Mouse (Mus musculus) liver, embryonic 13.5 days (tissue): ENCODE measurements at regions not wholly inside any gene's neighbourhood (a gene's known extent, or its start where the extent isn't known, plus 50 kb on each side); places are given as distances from the start of the nearest gene placed in this dataset.
"Not testable (repeated sequence)": the region's sequence is repeated elsewhere in the genome, so short reads cannot be mapped to it uniquely, and the experiment has no call there.

ENCODE experiments used
- ATAC-seq: fragments of 200-750 bp; cut with Nextera tagmentation; 2 replicates; pipeline ENCODE4 v1.8.0; 2017; ENCODE audit warnings: low read depth, mild to moderate bottlenecking, moderate number of reproducible peaks, moderate library complexity
- DNase-seq: peaks from one replicate; pipeline ENCODE4 v3.0.0; 2022
- H3K27ac ChIP-seq: fragments of 300-500 bp; sonication (generic); 2 replicates; pipeline ENCODE4 v1.5.1; 2015; ENCODE audit warnings: moderate library complexity, mild to moderate bottlenecking, inconsistent platforms
- H3K27me3 ChIP-seq: fragments of 300-500 bp; sonication (generic); 2 replicates; pipeline ENCODE4 v1.6.1; 2015; ENCODE audit warnings: mild to moderate bottlenecking, inconsistent platforms
- H3K36me3 ChIP-seq: fragments of 300-500 bp; sonication (generic); 2 replicates; pipeline ENCODE4 v1.6.1; 2015; ENCODE audit warnings: mild to moderate bottlenecking, inconsistent platforms
- H3K4me1 ChIP-seq: fragments of 300-500 bp; sonication (generic); replicated peaks from 2 replicates; pipeline ENCODE4 v1.6.1; 2015; ENCODE audit warnings: inconsistent platforms
- H3K4me2 ChIP-seq: fragments of 300-500 bp; sonication (generic); 2 replicates; pipeline ENCODE4 v1.6.1; 2015; ENCODE audit warnings: inconsistent platforms, mild to moderate bottlenecking, moderate library complexity
- H3K4me3 ChIP-seq: fragments of 300-500 bp; sonication (generic); replicated peaks from 2 replicates; pipeline ENCODE4 v1.5.1; 2015; ENCODE audit warnings: mild to moderate bottlenecking, inconsistent platforms
- H3K9ac ChIP-seq: fragments of 300-500 bp; sonication (generic); 2 replicates; pipeline ENCODE4 v1.6.1; 2015; ENCODE audit warnings: mild to moderate bottlenecking, inconsistent platforms
- H3K9me3 ChIP-seq: fragments of 300-500 bp; sonication (generic); replicated peaks from 2 replicates; pipeline ENCODE4 v1.6.1; 2016; ENCODE audit warnings: inconsistent platforms
- WGBS: fragments of 180-500 bp; shearing (Covaris S2); methylation state at CpG from one replicate; pipeline ENCODE4 v1.1.7; 2015; ENCODE audit not compliant: insufficient replicate concordance; 5-methylcytosine and 5-hydroxymethylcytosine counted together

DNA sequence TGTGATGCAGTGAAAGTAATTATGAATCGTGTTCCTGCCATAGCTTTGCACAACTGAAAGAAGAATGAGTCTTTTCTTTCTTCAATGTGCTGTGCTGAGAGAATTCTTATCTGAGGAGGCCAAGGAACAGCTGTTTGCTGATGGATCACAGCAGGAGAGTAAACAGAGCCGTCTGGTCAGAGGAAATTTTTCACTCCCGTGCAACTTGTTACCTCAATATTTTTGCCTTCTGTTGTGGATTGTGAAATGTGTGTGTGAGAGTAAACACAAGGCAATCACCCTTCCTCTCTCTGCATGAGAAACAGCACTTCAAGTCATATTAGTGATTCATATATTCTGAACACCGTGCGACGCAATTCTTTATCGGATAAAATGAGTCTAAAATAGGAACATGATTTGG, 171.9 kb downstream of the Epm2a start:
- no peak overlapping the region for H3K4me3 ChIP-seq
- no peaks in the 10 kb centered on the region for H3K4me1 ChIP-seq
- no peaks in the 10 kb centered on the region for H3K27me3 ChIP-seq
- H3K9ac ChIP-seq = no peak overlapping the region
- WGBS = 67% methylated on average over 7 of the region's 7 CpGs
- ATAC-seq (no peak), DNase-seq (no peak)
- no peaks in the 10 kb centered on the region for H3K9me3 ChIP-seq
- no peaks in the 10 kb centered on the region for H3K36me3 ChIP-seq
- no peak overlapping the region for H3K4me2 ChIP-seq
- no peak overlapping the region for H3K27ac ChIP-seq

DNA sequence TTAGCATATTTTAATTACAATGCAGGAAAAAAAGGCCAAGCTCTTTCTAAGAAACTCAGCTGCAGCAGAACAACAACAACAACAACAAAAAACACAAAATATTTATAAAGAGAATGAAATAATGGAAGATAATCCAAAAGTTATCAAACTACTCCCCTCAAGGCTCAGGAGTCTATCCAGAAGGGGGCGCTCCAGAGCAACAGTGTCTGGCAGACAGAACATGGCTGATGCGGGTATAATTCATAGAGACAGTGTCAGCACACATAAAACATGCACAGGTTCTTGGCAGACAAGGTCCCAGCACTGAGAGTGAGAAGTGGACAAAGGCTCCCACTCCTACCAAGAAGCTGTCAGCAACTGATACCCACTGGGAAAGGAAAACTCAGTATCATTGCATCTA, 173.9 kb downstream of the Epm2a start:
- H3K9ac ChIP-seq = no peak overlapping the region
- H3K27me3 ChIP-seq = no peaks in the 10 kb centered on the region
- no peak overlapping the region for H3K4me3 ChIP-seq
- no peak overlapping the region for H3K27ac ChIP-seq
- WGBS = 44% methylated on average over 2 of the region's 2 CpGs
- no peak for DNase-seq
- no peaks in the 10 kb centered on the region for H3K4me1 ChIP-seq
- ATAC-seq = no peak
- no peaks in the 10 kb centered on the region for H3K9me3 ChIP-seq
- no peaks in the 10 kb centered on the region for H3K36me3 ChIP-seq
- no peak overlapping the region for H3K4me2 ChIP-seq

DNA sequence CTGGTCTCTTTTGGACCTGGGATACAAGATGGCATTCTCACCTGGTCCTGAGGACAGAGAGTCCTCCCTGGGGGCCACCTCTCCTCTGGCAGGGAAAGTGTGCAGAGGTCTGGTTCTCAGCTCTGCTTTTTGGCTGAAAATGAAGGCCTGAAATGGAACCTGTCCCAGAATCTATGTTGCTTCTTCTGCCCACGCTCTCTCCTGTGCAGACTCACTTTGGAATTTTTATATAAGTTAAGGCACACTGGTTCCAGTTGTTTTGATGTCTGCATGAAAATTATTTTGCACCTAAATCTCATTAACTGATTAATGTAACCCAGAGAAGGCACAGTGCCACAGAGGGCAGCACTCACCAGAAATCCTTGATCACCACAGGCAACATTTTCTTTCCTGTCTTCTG, 188.1 kb downstream of the Epm2a start:
- ATAC-seq = no peak

DNA sequence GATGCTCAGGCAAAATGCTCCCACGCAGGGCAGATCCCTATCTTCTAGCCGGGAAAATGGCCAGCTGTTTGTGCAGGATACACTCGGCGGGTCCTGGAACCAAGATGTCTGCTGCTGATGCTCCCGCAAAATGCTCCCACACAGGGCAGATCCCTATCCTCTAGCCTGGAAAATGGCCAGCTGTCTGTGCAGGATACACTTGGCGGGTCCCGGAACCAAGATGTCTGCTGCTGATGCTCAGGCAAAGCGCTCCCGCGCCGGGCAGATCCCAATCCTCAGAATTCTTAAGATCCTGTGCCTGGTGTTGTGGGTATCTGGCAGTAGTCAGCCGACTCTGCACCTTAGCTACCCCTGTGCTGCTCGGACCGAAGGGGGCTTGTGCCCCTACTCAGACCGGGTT, 212.2 kb downstream of the Epm2a start:
- H3K4me2 ChIP-seq, H3K4me1 ChIP-seq, H3K27me3 ChIP-seq, ATAC-seq, H3K4me3 ChIP-seq, H3K27ac ChIP-seq, H3K9me3 ChIP-seq, H3K9ac ChIP-seq, DNase-seq, H3K36me3 ChIP-seq: not testable (repeated sequence)
- WGBS = 75% methylated on average over 15 of the region's 15 CpGs

More for the DNA sequence above, 188.1 kb downstream of the Epm2a start:
- no peak overlapping the region for H3K4me2 ChIP-seq
- 64% methylated on average over 1 of the region's 1 CpGs for WGBS
- no peaks in the 10 kb centered on the region for H3K36me3 ChIP-seq
- no peaks in the 10 kb centered on the region for H3K4me1 ChIP-seq
- no peak overlapping the region for H3K4me3 ChIP-seq
- no peak overlapping the region for H3K27ac ChIP-seq
- H3K9ac ChIP-seq = no peak overlapping the region
- no peak for DNase-seq
- no peaks in the 10 kb centered on the region for H3K27me3 ChIP-seq
- H3K9me3 ChIP-seq = peaks cover 2% of the 10 kb centered on the region; the same call in 1 of the 2 replicates

DNA sequence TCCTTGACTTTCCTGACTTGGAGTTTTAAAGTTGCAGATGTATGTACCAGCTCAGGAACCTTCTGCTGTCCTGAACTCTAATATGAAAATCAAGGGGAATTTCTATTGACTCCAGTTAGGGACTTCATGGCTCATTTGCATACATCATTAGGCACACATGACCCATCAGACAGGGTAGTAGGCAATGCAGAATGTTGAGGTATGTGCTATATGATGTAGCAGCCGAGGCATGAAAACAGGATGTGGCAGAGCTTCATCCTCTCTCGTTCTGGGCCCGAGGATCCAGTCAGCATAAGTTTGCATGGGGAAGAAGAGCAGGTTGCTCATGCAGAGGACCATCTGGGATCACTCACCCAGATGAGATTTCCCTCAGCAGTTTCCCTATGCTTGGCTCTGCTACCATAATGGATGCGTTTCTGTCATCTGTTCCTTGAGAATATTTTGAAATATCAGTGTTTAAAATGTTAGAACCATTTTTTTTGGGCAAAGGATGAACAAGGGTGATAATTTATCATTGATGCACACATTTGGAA, 227.4 kb downstream of the Epm2a start:
- DNase-seq = no peak
- ATAC-seq = no peak
- no peaks in the 10 kb centered on the region for H3K4me1 ChIP-seq
- no peaks in the 10 kb centered on the region for H3K9me3 ChIP-seq
- no peaks in the 10 kb centered on the region for H3K36me3 ChIP-seq
- no peak overlapping the region for H3K9ac ChIP-seq
- no peak overlapping the region for H3K4me2 ChIP-seq
- no peaks in the 10 kb centered on the region for H3K27me3 ChIP-seq
- 38% methylated on average over 4 of the region's 4 CpGs for WGBS
- no peak overlapping the region for H3K4me3 ChIP-seq
- no peak overlapping the region for H3K27ac ChIP-seq

DNA sequence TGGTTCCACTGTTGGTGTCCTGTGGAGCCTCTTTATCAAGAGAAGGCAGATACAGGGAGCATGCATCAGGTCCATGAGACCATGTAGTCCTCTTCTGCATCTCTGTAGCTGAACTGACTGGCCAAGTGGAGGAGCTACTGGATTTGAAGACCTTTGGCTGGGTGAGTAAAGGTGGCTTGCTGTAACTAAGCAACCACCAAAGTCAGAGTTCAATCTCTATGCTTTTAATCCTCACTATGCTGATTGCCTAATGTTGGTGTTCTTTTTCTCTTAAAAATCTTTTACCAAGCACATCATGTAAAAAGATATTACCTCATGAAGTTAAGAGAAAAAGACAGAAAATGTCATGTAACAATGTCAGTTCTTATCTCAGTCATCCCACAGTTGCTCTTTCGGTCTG, 265.2 kb downstream of the Epm2a start:
- H3K4me2 ChIP-seq = no peak overlapping the region
- no peak for DNase-seq
- WGBS = 77% methylated on average over 1 of the region's 1 CpGs
- H3K36me3 ChIP-seq = no peaks in the 10 kb centered on the region
- H3K9me3 ChIP-seq = no peaks in the 10 kb centered on the region
- no peak for ATAC-seq
- no peaks in the 10 kb centered on the region for H3K27me3 ChIP-seq
- H3K4me3 ChIP-seq = no peak overlapping the region
- H3K9ac ChIP-seq = no peak overlapping the region
- no peak overlapping the region for H3K27ac ChIP-seq
- no peaks in the 10 kb centered on the region for H3K4me1 ChIP-seq

DNA sequence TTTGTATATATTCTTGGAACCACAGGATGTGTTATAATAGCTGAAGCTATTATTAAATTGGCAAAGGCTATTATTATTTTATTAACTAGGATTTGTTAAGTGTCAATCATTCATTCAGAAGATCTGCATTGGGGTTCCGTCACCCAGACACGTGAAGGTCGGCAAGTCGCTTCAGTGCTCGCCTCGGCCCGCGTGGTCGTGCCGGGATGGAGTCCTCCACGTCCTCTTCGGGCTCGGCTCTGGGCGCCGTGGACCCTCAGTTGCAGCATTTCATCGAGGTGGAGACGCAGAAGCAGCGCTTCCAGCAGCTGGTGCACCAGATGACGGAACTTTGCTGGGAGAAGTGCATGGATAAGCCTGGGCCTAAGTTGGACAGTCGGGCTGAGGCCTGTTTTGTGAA, 265.9 kb downstream of the Epm2a start:
- ATAC-seq = not testable (repeated sequence)
- 81% methylated on average over 18 of the region's 20 CpGs for WGBS

DNA sequence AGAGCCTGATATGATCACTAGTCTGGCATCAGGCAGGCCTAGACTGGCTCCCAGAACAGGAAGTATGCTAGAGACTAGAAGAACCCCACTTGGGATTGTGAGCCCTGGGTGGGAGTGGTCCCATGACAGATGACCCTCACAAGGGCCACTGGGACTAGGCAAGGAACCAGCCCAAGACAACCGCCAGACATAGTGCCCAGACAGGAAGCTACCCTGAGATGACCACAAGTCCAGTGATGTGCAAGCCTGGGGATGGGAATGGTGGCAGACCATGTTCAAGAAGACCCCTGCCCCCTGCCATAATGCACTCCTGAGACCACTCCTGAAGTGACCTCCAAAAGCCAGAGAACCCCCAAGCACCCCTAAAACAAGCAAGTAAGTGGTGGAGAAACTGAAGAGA, 304.9 kb downstream of the Epm2a start:
- Histone ChIP-seq H3K9me3 (no peaks in the 10 kb centered on the region), H3K4me2 (no peak overlapping the region), H3K36me3 (no peaks in the 10 kb centered on the region), H3K4me3 (no peak overlapping the region), H3K4me1 (no peaks in the 10 kb centered on the region), H3K27ac (no peak overlapping the region), H3K27me3 (no peaks in the 10 kb centered on the region), H3K9ac (no peak overlapping the region)
- 76% methylated on average over 1 of the region's 1 CpGs for WGBS
- DNase-seq (no peak), ATAC-seq (no peak)

More for the DNA sequence above, 265.9 kb downstream of the Epm2a start:
- H3K9me3 ChIP-seq, H3K27ac ChIP-seq, H3K27me3 ChIP-seq, H3K4me2 ChIP-seq, H3K36me3 ChIP-seq, H3K4me1 ChIP-seq, H3K4me3 ChIP-seq, DNase-seq, H3K9ac ChIP-seq: not testable (repeated sequence)

DNA sequence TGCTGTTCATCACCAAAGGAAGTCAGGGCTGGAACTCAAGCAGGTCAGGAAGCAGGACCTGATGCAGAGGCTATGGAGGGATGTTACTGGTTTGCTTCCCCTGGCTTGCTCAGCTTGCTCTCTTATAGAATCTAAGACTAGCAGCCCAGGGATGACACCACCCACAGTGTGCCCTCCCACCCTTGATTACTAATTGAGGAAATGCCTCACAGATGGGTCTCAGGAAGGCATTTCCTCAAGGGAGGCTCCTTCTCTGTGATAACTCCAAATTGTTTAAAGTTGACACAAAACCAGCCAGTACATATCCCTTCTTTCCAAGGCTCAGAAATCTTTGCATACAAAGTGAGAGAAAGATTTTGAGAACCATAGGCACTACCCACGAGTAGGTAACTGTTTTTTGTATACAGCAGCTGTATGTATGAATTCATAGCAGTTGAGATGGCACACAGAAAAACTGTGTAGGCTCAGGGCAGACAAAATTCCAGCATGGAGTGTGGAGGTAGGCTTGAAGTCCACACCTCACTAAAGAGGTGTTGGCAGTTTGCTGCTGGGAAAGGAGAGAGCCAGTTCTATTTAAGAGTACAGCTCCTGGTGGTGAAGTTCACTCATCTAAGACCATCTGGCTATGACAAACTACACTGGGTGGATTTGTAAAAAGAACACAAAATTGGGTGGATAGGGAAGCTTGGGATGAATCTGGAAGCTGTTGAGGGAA, 317.0 kb downstream of the Epm2a start:
- Histone ChIP-seq H3K36me3 (no peaks in the 10 kb centered on the region), H3K27me3 (no peaks in the 10 kb centered on the region), H3K9ac (no peak overlapping the region), H3K4me3 (no peak overlapping the region), H3K4me2 (no peak overlapping the region), H3K9me3 (0 out of 2 replicates have a peak, but pooled peaks cover 2% of the 10 kb centered on the region), H3K27ac (no peak overlapping the region), H3K4me1 (no peaks in the 10 kb centered on the region)
- DNase-seq (no peak), ATAC-seq (no peak)
- WGBS = 25% methylated on average over 1 of the region's 1 CpGs

DNA sequence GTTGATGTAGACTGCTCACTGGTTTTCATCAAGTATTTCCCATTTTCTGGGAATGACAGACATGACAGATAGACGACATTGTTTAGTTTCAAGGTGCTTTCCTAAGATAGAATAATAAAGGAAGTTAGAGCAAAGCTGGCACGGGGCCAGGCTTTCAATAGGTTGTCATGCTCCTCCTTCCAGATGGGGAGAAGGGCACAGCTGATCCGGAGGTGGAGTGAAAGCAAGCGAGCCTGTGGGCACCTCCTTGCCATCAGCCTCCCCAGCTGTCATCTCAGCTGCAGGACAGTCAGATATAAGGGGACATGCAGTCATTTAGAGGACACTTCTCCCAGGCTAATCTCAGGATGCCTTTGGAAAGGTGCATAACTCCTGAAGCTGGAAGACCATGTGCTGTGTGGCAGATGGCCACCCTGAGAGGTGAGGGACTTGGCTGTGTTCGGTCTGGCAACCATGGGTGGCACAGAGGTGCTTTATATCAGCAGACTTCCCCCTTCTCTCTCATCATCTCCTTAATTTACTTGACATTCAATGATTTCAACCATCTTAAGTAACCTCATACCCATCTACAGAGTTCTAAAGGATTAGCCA, 318.6 kb downstream of the Epm2a start:
- no peak for DNase-seq
- 39% methylated on average over 5 of the region's 5 CpGs for WGBS
- ATAC-seq = no peak
- Histone ChIP-seq H3K4me2 (no peak overlapping the region), H3K4me3 (no peak overlapping the region), H3K27me3 (no peaks in the 10 kb centered on the region), H3K4me1 (no peaks in the 10 kb centered on the region), H3K36me3 (no peaks in the 10 kb centered on the region), H3K9ac (no peak overlapping the region), H3K9me3 (0 out of 2 replicates have a peak, but pooled peaks cover 2% of the 10 kb centered on the region), H3K27ac (no peak overlapping the region)

DNA sequence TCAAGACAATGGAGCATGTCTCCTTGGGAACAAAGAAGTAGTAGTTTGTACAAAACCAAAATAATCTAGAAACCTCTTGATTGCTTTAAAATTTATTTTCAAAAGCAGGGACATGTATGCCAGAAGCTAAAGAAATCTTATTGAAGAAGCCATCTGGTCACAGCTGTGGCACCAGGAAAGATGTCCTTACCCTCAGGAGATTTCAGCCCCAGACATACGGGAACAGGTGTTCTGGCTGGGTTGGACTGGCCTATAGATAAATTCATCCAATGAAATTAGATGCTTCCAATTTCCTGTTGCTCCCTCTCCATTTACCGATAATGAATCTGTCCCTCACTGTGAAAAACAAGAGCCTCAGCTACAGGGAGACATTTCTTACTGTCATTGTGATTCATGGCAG, 366.5 kb downstream of the Epm2a start:
- no peak for ATAC-seq
- H3K4me3 ChIP-seq = no peak overlapping the region
- WGBS = 62% methylated on average over 2 of the region's 2 CpGs

DNA sequence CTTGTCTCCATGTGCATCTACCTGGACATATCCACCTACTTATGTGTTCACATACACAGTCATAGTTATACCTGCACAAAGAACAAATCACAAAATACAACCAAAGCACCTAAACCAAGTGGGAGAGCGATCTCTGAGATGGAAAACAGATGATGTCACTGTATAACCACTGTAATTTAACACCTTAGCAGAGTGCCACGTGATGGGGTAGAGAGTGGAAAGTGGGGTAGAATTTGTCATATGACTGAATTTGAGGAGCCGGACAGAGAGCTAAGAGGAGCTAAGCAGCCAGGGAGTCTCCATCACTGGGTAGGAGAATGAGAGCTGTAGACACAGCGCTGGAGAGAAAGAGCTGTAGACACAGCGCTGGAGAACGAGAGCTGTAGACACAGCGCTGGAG, 381.6 kb downstream of the Epm2a start:
- Histone ChIP-seq H3K4me3 (no peak overlapping the region), H3K9ac (no peak overlapping the region), H3K4me1 (no peaks in the 10 kb centered on the region), H3K27ac (no peak overlapping the region), H3K4me2 (no peak overlapping the region), H3K27me3 (no peaks in the 10 kb centered on the region), H3K36me3 (no peaks in the 10 kb centered on the region), H3K9me3 (0 out of 2 replicates have a peak, but pooled peaks cover 3% of the 10 kb centered on the region)
- DNase-seq (no peak), ATAC-seq (no peak)
- WGBS = 63% methylated on average over 7 of the region's 7 CpGs

More for the DNA sequence above, 366.5 kb downstream of the Epm2a start:
- H3K4me1 ChIP-seq = no peaks in the 10 kb centered on the region
- DNase-seq = no peak
- no peaks in the 10 kb centered on the region for H3K36me3 ChIP-seq
- H3K9me3 ChIP-seq = no peaks in the 10 kb centered on the region
- H3K27ac ChIP-seq = no peak overlapping the region
- H3K9ac ChIP-seq = no peak overlapping the region
- H3K4me2 ChIP-seq = no peak overlapping the region
- no peaks in the 10 kb centered on the region for H3K27me3 ChIP-seq
